Mouse (Mus musculus) E14TG2a.4 (cell line): ENCODE results near the gene Gm20594.

ENCODE experiments used
- H3K27me3 ChIP-seq: 2 replicates; pipeline ENCODE4 v1.6.1; 2014; ENCODE audit warnings: low read length, control low read depth; ENCODE audit not compliant: insufficient read depth
- H3K36me3 ChIP-seq: 2 replicates; pipeline ENCODE4 v1.6.1; 2014; ENCODE audit warnings: low read length, control low read depth; ENCODE audit not compliant: insufficient read depth
- H3K4me1 ChIP-seq: replicated peaks from 2 replicates; pipeline ENCODE4 v1.6.1; 2014; ENCODE audit warnings: low read depth, low read length, control low read depth
- H3K4me3 ChIP-seq: replicated peaks from 2 replicates; pipeline ENCODE4 v1.5.1; 2014; ENCODE audit warnings: mild to moderate bottlenecking, low read length
- H3K9me3 ChIP-seq: 2 replicates; pipeline ENCODE4 v1.6.1; 2014; ENCODE audit warnings: low read length, control low read depth
- CTCF ChIP-seq: conservative IDR thresholded peaks from 2 replicates; pipeline ENCODE4 v1.5.1; 2014; ENCODE audit warnings: low read length
- NANOG ChIP-seq: IDR thresholded peaks from 2 replicates; pipeline ENCODE4 v1.6.1; 2014; ENCODE audit warnings: borderline replicate concordance, low read length, mixed read lengths
- POU5F1 ChIP-seq: IDR thresholded peaks from 2 replicates; pipeline ENCODE4 v1.6.1; 2014; ENCODE audit warnings: low read length, borderline replicate concordance

Gene Gm20594

GRCm38 (mm10) chr6:79817616-79818015 is at the start of gene Gm20594:
Gene Gm20594, plus strand, starts transcription at chr6:79817916.
- H3K9me3 ChIP-seq = peaks cover 10% of the 10 kb centered on the region
- H3K27me3 ChIP-seq = no peaks in the 10 kb centered on the region
- H3K4me3 ChIP-seq = no peak within 1 kb of the TSS
- no peaks in the 10 kb centered on the region for H3K4me1 ChIP-seq
- TF ChIP-seq CTCF (no peak), POU5F1 (no peak), NANOG (no peak)
- H3K36me3 ChIP-seq = no peaks in the 10 kb centered on the region

- Histone ChIP-seq H3K4me1 (no peaks in the 10 kb centered on the region), H3K27me3 (no peaks in the 10 kb centered on the region), H3K4me3 (no peak overlapping the region), H3K9me3 (peaks cover 10% of the 10 kb centered on the region), H3K36me3 (no peaks in the 10 kb centered on the region)
- TF ChIP-seq CTCF (no peak), NANOG (no peak), POU5F1 (no peak)
Observed at GRCm38 (mm10) chr6:79818114-79818513, 398 bp downstream of the Gm20594 start.

GRCm38 (mm10) chr6:79833845-79834244 is 16.1 kb downstream of the Gm20594 start:
- Histone ChIP-seq H3K4me3 (no peak overlapping the region), H3K4me1 (no peaks in the 10 kb centered on the region), H3K27me3 (no peaks in the 10 kb centered on the region), H3K9me3 (peaks cover 7% of the 10 kb centered on the region), H3K36me3 (no peaks in the 10 kb centered on the region)
- TF ChIP-seq POU5F1 (no peak), NANOG (no peak), CTCF (no peak)

- Histone ChIP-seq H3K9me3 (no peaks in the 10 kb centered on the region), H3K27me3 (no peaks in the 10 kb centered on the region), H3K4me1 (no peaks in the 10 kb centered on the region), H3K4me3 (no peak overlapping the region), H3K36me3 (no peaks in the 10 kb centered on the region)
- TF ChIP-seq POU5F1 (no peak), NANOG (no peak), CTCF (no peak)
Observed at GRCm38 (mm10) chr6:79846829-79847228, 29.1 kb downstream of the Gm20594 start.
